Mouse (Mus musculus) midbrain, embryonic 12.5 days (tissue): Measurements from ENCODE around the gene Nudt3. TPM values are rescaled to one million over a fixed set of nuclear protein-coding genes. Genes with fewer than 3 reads are reported as not detected.
"Not testable (repeated sequence)": the region's sequence is repeated elsewhere in the genome, so short reads cannot be mapped to it uniquely, and the experiment has no call there.

Experiments
- ATAC-seq: fragments of 200-750 bp; cut with Nextera tagmentation; 2 replicates; pipeline ENCODE4 v1.8.0; 2017; ENCODE audit warnings: low read depth, moderate TSS enrichment, moderate library complexity; ENCODE audit not compliant: low FRiP score
- H3K27ac ChIP-seq: fragments of 300-500 bp; sonication (generic); replicated peaks from 2 replicates; pipeline ENCODE4 v1.5.1; 2016; ENCODE audit warnings: mild to moderate bottlenecking
- H3K27me3 ChIP-seq: fragments of 300-500 bp; sonication (generic); 2 replicates; pipeline ENCODE4 v1.6.1; 2016; ENCODE audit warnings: mild to moderate bottlenecking
- H3K36me3 ChIP-seq: fragments of 300-500 bp; sonication (generic); 2 replicates; pipeline ENCODE4 v1.6.1; 2016
- H3K4me1 ChIP-seq: fragments of 300-500 bp; sonication (generic); 2 replicates; pipeline ENCODE4 v1.6.1; 2016
- H3K4me2 ChIP-seq: fragments of 300-500 bp; sonication (generic); replicated peaks from 2 replicates; pipeline ENCODE4 v1.6.1; 2016; ENCODE audit warnings: mild to moderate bottlenecking, moderate library complexity
- H3K4me3 ChIP-seq: fragments of 300-500 bp; sonication (generic); 2 replicates; pipeline ENCODE4 v1.5.1; 2016; ENCODE audit warnings: mild to moderate bottlenecking
- H3K9ac ChIP-seq: fragments of 300-500 bp; sonication (generic); replicated peaks from 2 replicates; pipeline ENCODE4 v1.6.1; 2016; ENCODE audit warnings: mild to moderate bottlenecking, moderate library complexity
- H3K9me3 ChIP-seq: fragments of 300-500 bp; sonication (generic); 2 replicates; pipeline ENCODE4 v1.6.1; 2016; ENCODE audit warnings: mild to moderate bottlenecking
- WGBS: fragments of 180-500 bp; shearing (Covaris S2); methylation state at CpG from one replicate; pipeline ENCODE4 v1.1.7; 2016; 5-methylcytosine and 5-hydroxymethylcytosine counted together
- polyA plus RNA-seq: library from polyadenylated mRNA; unstranded; fragments of >200 nt; fragmentation: Nextera tagmentation; extraction: Ambion mirVana; gene quantifications from 2 replicates; pipeline ENCODE4 v1.2.1, GENCODE M21; 2016

Gene Nudt3
- polyA plus RNA-seq, 1 experiment from 2014 or later: 189 TPM

GRCm38 (mm10) chr17:27650160-27650559, 26.9 kb upstream of the Nudt3 start:
- no peak overlapping the region for H3K9ac ChIP-seq
- no peaks in the 10 kb centered on the region for H3K36me3 ChIP-seq
- WGBS: 10% methylated on average over 12 of the region's 12 CpGs
- H3K4me2 ChIP-seq: no peak overlapping the region
- no peaks in the 10 kb centered on the region for H3K9me3 ChIP-seq
- peaks cover 31% of the 10 kb centered on the region for H3K27me3 ChIP-seq
- no peak for ATAC-seq
- no peak overlapping the region for H3K4me3 ChIP-seq
- H3K4me1 ChIP-seq: peaks cover 4% of the 10 kb centered on the region; the same call in 1 of the 2 replicates
- no peak overlapping the region for H3K27ac ChIP-seq

- H3K27ac ChIP-seq: no peak overlapping the region
- H3K4me2 ChIP-seq: no peak overlapping the region
- H3K4me1 ChIP-seq: peaks cover 11% of the 10 kb centered on the region
- peaks cover 6% of the 10 kb centered on the region; the same call in 1 of the 2 replicates for H3K27me3 ChIP-seq
- H3K36me3 ChIP-seq: no peaks in the 10 kb centered on the region
- ATAC-seq: no peak
- no peaks in the 10 kb centered on the region for H3K9me3 ChIP-seq
- 46% methylated on average over 7 of the region's 7 CpGs for WGBS
- H3K4me3 ChIP-seq: no peak overlapping the region
- no peak overlapping the region for H3K9ac ChIP-seq
Observed at GRCm38 (mm10) chr17:27645807-27646206, 22.5 kb upstream of the Nudt3 start.

- Histone ChIP-seq H3K4me3 (no peak overlapping the region), H3K4me2 (no peak overlapping the region), H3K36me3 (no peaks in the 10 kb centered on the region), H3K9ac (no peak overlapping the region), H3K4me1 (peaks cover 11% of the 10 kb centered on the region), H3K9me3 (no peaks in the 10 kb centered on the region), H3K27me3 (no peaks in the 10 kb centered on the region), H3K27ac (no peak overlapping the region)
- ATAC-seq: no peak
- WGBS: 41% methylated on average over 2 of the region's 2 CpGs
Observed at GRCm38 (mm10) chr17:27644572-27644971, 21.3 kb upstream of the Nudt3 start.

GRCm38 (mm10) chr17:27643756-27644155, 20.5 kb upstream of the Nudt3 start:
- Histone ChIP-seq H3K4me2 (no peak overlapping the region), H3K27ac (no peak overlapping the region), H3K27me3 (no peaks in the 10 kb centered on the region), H3K9me3 (no peaks in the 10 kb centered on the region), H3K36me3 (no peaks in the 10 kb centered on the region), H3K4me1 (peaks cover 11% of the 10 kb centered on the region), H3K4me3 (no peak overlapping the region), H3K9ac (no peak overlapping the region)
- 79% methylated on average over 9 of the region's 9 CpGs for WGBS
- no peak for ATAC-seq

DNA sequence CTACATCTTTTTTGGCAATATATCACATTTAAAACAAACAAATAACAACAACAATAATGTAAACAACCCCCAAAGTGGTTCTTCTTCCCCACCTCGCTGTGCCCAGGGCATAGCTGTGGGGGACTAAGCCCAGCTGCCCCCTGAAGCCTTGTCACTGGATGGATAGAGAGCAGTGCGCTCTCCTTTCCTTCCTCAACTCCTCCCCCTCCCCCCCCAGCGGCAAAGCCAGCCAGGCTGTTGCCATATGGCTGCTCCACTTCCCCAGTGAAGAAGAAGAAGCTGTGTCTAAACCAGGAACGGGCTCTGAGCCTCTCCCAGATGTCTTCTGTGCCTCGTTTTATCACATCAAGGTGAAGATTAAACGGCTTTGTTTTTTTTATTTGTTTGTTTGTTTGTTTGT, 19.8 kb upstream of the Nudt3 start:
- H3K27me3 ChIP-seq: no peaks in the 10 kb centered on the region
- no peaks in the 10 kb centered on the region for H3K36me3 ChIP-seq
- H3K9ac ChIP-seq: no peak overlapping the region
- peaks cover 11% of the 10 kb centered on the region for H3K4me1 ChIP-seq
- H3K27ac ChIP-seq: peak overlapping the region; percentile 75
- ATAC-seq: no peak
- no peak overlapping the region for H3K4me2 ChIP-seq
- H3K4me3 ChIP-seq: no peak overlapping the region
- no peaks in the 10 kb centered on the region for H3K9me3 ChIP-seq
- WGBS: 49% methylated on average over 6 of the region's 6 CpGs

DNA sequence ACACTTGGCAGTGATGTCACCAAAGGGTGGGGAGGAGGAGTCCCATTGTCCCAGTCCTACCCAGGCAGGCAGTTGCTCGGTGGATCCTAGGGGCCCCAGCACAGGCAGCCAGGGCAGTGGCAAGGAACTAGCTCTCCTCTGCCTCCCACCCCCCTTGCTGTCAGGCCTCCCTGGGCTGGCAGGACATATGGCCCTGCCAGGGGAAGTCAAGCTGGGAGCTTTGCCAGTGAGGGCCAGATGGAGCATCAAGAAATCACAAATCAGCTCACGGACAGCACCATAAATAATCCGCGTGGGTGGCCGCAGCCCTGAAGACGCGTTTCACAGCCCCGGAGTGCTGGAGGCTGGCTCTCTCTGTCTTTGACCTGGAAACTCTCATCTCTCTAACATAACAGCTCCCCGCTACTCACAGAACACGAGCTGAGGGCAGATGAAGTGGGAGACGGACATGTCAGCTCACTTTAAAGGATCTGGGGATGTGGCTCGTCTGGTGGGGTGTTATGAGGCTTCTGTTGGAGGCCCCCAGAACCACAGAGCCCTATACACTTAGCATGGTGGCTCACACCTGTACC, 19.3 kb upstream of the Nudt3 start:
- Histone ChIP-seq H3K4me2 (no peak overlapping the region), H3K36me3 (no peaks in the 10 kb centered on the region), H3K4me1 (peaks cover 11% of the 10 kb centered on the region), H3K27ac (peak overlapping the region; percentile 75), H3K4me3 (no peak overlapping the region), H3K9me3 (no peaks in the 10 kb centered on the region), H3K9ac (no peak overlapping the region), H3K27me3 (no peaks in the 10 kb centered on the region)
- 41% methylated on average over 12 of the region's 12 CpGs for WGBS
- peak; percentile 71; the same call in 1 of the 2 replicates for ATAC-seq

DNA sequence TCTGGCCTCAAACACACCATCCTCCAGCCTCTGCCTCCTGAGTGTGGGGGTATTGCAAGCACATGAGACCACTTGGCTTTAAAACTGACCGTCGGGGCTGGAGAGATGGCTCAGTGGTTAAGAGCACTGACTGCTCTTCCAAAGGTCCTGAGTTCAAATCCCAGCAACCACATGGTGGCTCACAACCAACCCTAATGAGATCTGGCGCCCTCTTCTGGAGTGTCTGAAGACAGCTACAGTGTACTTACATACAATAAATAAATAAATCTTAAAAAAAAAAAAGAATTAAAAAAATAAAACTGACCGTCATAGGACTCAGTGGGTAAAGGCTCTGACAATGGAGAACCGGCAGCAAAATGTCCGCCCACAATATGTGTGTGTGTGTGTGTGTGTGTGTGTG, 16.6 kb upstream of the Nudt3 start:
- H3K27ac ChIP-seq, H3K4me3 ChIP-seq, H3K9me3 ChIP-seq, ATAC-seq, H3K9ac ChIP-seq, H3K4me2 ChIP-seq, H3K36me3 ChIP-seq, H3K27me3 ChIP-seq: not testable (repeated sequence)
- H3K4me1 ChIP-seq: peaks cover 20% of the 10 kb centered on the region
- 89% methylated on average over 6 of the region's 6 CpGs for WGBS

DNA sequence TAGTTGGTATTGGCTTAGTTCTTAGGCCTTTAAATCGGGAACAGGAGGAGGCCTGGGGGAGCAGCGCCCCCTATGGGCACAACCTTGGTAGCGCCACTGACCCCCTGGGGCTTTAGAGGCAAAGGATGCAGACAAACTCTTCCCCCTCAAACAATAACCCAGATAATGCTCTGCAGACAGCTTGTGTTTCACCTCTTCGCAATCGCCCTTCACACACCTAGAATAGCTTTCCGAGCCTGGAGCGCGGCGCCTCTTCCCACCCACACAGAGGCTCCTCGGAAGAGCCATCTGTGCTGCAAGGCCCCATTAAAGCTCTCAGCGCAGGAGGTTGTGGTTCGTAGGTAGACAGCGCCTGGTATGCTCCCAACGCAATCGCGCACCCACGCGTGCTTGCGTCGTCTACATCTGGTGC, 15.6 kb upstream of the Nudt3 start:
- Histone ChIP-seq H3K27me3 (no peaks in the 10 kb centered on the region), H3K9me3 (no peaks in the 10 kb centered on the region), H3K4me1 (peaks cover 24% of the 10 kb centered on the region), H3K4me3 (no peak overlapping the region), H3K4me2 (no peak overlapping the region), H3K36me3 (no peaks in the 10 kb centered on the region), H3K9ac (no peak overlapping the region), H3K27ac (no peak overlapping the region)
- no peak for ATAC-seq
- 83% methylated on average over 20 of the region's 20 CpGs for WGBS

DNA sequence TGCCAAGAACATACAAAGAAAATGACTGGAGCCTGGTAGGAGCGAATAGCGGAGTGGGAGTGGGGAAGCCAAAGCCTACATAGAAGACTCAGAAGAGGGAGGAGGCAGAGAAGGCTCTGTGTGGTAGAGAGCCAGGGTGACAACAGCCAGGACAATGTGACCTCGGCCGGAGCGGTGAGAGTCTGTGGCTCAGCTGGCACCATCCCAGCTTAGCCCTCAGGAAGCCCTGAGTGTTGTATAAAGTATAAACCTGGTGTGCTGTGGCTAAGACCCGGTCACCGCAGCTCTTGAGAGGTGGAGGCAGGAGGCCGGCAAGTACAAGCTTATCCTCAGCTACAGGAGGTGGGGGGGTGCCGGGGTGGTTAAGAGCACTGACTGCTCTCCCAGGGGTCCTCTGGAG, 14.0 kb upstream of the Nudt3 start:
- Histone ChIP-seq H3K4me3 (no peak overlapping the region), H3K27ac (no peak overlapping the region), H3K36me3 (peaks cover 15% of the 10 kb centered on the region), H3K9me3 (no peaks in the 10 kb centered on the region), H3K9ac (no peak overlapping the region), H3K4me2 (no peak overlapping the region), H3K4me1 (peaks cover 29% of the 10 kb centered on the region), H3K27me3 (no peaks in the 10 kb centered on the region)
- WGBS: 67% methylated on average over 9 of the region's 9 CpGs
- ATAC-seq: no peak

- 53% methylated on average over 18 of the region's 18 CpGs for WGBS
- no peak for ATAC-seq
- no peak within 1 kb of the TSS for H3K9ac ChIP-seq
- H3K9me3 ChIP-seq: no peaks in the 10 kb centered on the region
- H3K4me2 ChIP-seq: peak within 1 kb of the TSS; percentile 95
- H3K27ac ChIP-seq: peak within 1 kb of the TSS; percentile 90; the same call in 1 of the 2 replicates
- H3K4me1 ChIP-seq: peaks cover 35% of the 10 kb centered on the region
- peaks cover 25% of the 10 kb centered on the region for H3K36me3 ChIP-seq
- no peaks in the 10 kb centered on the region for H3K27me3 ChIP-seq
- peak within 1 kb of the TSS; percentile 84 for H3K4me3 ChIP-seq
Observed at GRCm38 (mm10) chr17:27636132-27637020, 13.1 kb upstream of the Nudt3 start, which contains the start of gene Rps10. TSS of gene Rps10 (minus strand) at chr17:27636669.

- peak overlapping the region; percentile 90 for H3K27ac ChIP-seq
- 53% methylated on average over 9 of the region's 9 CpGs for WGBS
- not testable (repeated sequence) for ATAC-seq
Observed at GRCm38 (mm10) chr17:27635575-27635903, 12.2 kb upstream of the Nudt3 start.

GRCm38 (mm10) chr17:27634871-27635574, 11.7 kb upstream of the Nudt3 start, which contains the start of gene RPS10-NUDT3:
TSS of gene RPS10-NUDT3 (minus strand) at chr17:27635222.
- Histone ChIP-seq H3K27me3 (no peaks in the 10 kb centered on the region), H3K27ac (peak within 1 kb of the TSS; percentile 90), H3K9me3 (no peaks in the 10 kb centered on the region), H3K4me2 (peak within 1 kb of the TSS; percentile 95), H3K4me3 (peak within 1 kb of the TSS; percentile 84), H3K36me3 (peaks cover 38% of the 10 kb centered on the region), H3K4me1 (peaks cover 35% of the 10 kb centered on the region), H3K9ac (peak within 1 kb of the TSS; percentile 91)
- under 1% methylated on average over 72 of the region's 72 CpGs for WGBS
- peak; percentile 97 for ATAC-seq

More at GRCm38 (mm10) chr17:27635575-27635903, 12.2 kb upstream of the Nudt3 start:
- peak overlapping the region; percentile 95 for H3K4me2 ChIP-seq
- not testable (repeated sequence) for H3K27me3 ChIP-seq, H3K9me3 ChIP-seq, H3K9ac ChIP-seq
- H3K4me3 ChIP-seq: peak overlapping the region; percentile 84
- H3K4me1 ChIP-seq: peaks cover 35% of the 10 kb centered on the region
- peaks cover 33% of the 10 kb centered on the region for H3K36me3 ChIP-seq
